Mouse (Mus musculus) hindbrain, embryonic 13.5 days (tissue): ENCODE results near the gene 1700015F17Rik. TPM values are rescaled to one million over a fixed set of nuclear protein-coding genes. Genes with fewer than 3 reads are reported as not detected.

Experiments used
- ATAC-seq: fragments of 200-750 bp; cut with Nextera tagmentation; 2 replicates; pipeline ENCODE4 v1.8.0; 2017; ENCODE audit warnings: moderate TSS enrichment; ENCODE audit not compliant: low FRiP score
- H3K27ac ChIP-seq: fragments of 300-500 bp; sonication (generic); 2 replicates; pipeline ENCODE4 v1.5.1; 2015; ENCODE audit warnings: inconsistent platforms, mild to moderate bottlenecking, moderate library complexity
- H3K27me3 ChIP-seq: fragments of 300-500 bp; sonication (generic); 2 replicates; pipeline ENCODE4 v1.6.1; 2015; ENCODE audit warnings: mild to moderate bottlenecking, inconsistent platforms
- H3K36me3 ChIP-seq: fragments of 300-500 bp; sonication (generic); 2 replicates; pipeline ENCODE4 v1.6.1; 2015; ENCODE audit warnings: mild to moderate bottlenecking, inconsistent platforms
- H3K4me1 ChIP-seq: fragments of 300-500 bp; sonication (generic); replicated peaks from 2 replicates; pipeline ENCODE4 v1.6.1; 2015; ENCODE audit warnings: inconsistent platforms
- H3K4me2 ChIP-seq: fragments of 300-500 bp; sonication (generic); 2 replicates; pipeline ENCODE4 v1.6.1; 2015; ENCODE audit warnings: inconsistent platforms, mild to moderate bottlenecking, moderate library complexity
- H3K4me3 ChIP-seq: fragments of 300-500 bp; sonication (generic); 2 replicates; pipeline ENCODE4 v1.5.1; 2015; ENCODE audit warnings: mild to moderate bottlenecking, inconsistent platforms
- H3K9ac ChIP-seq: fragments of 300-500 bp; sonication (generic); 2 replicates; pipeline ENCODE4 v1.6.1; 2015; ENCODE audit warnings: mild to moderate bottlenecking, inconsistent platforms
- H3K9me3 ChIP-seq: fragments of 300-500 bp; sonication (generic); 2 replicates; pipeline ENCODE4 v1.6.1; 2016; ENCODE audit warnings: inconsistent platforms
- WGBS: fragments of 180-500 bp; shearing (Covaris S2); methylation state at CpG from one replicate; pipeline ENCODE4 v1.1.7; 2015; 5-methylcytosine and 5-hydroxymethylcytosine counted together
- polyA plus RNA-seq: library from polyadenylated mRNA; unstranded; fragments of >200 nt; fragmentation: Nextera tagmentation; extraction: Ambion mirVana; gene quantifications from 2 replicates; pipeline ENCODE4 v1.2.1, GENCODE M21; 2015

The 1700015F17Rik gene
- not detected in 2 replicates for polyA plus RNA-seq

GRCm38 (mm10) chr5:5479043-5479442, at the start of gene 1700015F17Rik:
Gene 1700015F17Rik (minus strand): TSS chr5:5479143.
- H3K36me3 ChIP-seq, result no peaks in the 10 kb centered on the region
- no peaks in the 10 kb centered on the region for H3K4me1 ChIP-seq
- WGBS, result 94% methylated on average over 6 of the region's 6 CpGs
- ATAC-seq, result no peak
- H3K9ac ChIP-seq, result no peak within 1 kb of the TSS
- no peak within 1 kb of the TSS for H3K4me2 ChIP-seq
- 0 out of 2 replicates have a peak, but pooled peaks cover 2% of the 10 kb centered on the region for H3K27me3 ChIP-seq
- H3K9me3 ChIP-seq, result no peaks in the 10 kb centered on the region
- no peak within 1 kb of the TSS for H3K27ac ChIP-seq
- no peak within 1 kb of the TSS for H3K4me3 ChIP-seq

- Histone ChIP-seq H3K36me3 (peaks cover 4% of the 10 kb centered on the region; the same call in 1 of the 2 replicates), H3K9ac (no peak overlapping the region), H3K4me1 (peaks cover 9% of the 10 kb centered on the region), H3K27ac (no peak overlapping the region), H3K27me3 (peaks cover 3% of the 10 kb centered on the region; the same call in 1 of the 2 replicates), H3K4me3 (no peak overlapping the region), H3K9me3 (no peaks in the 10 kb centered on the region), H3K4me2 (peak overlapping the region; percentile 66)
- no peak for ATAC-seq
- 76% methylated on average over 5 of the region's 5 CpGs for WGBS
Observed at GRCm38 (mm10) chr5:5515411-5515810, 36.5 kb upstream of the 1700015F17Rik start.

DNA sequence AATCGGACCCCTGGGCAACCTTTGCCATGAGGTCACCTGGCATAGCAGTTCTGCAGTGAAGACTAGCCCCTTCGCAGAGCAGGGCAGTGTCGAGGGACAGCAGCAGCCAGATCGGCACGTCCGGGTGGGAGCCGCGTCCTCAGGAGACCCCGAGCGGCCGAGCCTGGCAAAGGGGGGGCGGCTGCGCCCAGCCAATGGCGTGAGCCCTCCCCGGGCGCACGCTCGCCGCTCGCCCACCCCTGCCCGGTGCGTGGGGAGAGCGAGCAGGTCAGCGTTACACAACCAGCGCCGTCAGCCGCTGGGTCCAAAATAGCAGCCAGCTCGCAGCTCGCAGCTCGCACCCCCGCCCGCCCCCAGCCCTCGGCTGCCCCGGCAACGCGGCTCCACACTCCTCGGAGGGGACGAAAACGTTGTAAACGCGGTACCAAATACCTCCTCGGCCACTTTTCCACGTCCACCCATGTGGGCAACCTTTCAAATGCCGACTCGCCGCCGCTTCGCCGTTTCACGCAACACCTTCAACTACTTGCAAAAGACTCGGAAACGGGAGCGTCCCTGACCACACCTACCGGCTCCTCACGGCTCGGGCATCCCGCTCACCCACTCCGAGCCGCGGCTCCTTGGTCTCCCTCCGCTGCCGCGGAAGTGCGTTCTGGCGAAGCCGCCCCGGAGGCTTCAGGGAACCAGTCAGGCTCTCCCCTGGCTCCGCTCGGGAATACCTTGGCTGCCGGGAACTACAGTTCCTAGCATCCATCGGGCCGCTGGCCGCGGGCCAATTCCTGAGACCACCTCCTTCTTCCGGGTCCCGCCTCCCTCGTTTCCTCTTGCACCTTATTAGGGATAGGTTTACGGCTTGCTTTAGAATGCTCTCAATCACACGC, 35.5 kb upstream of the 1700015F17Rik start, which contains the start of gene Cldn12:
Cldn12 (minus strand) TSS at position 763 of the 881 bp plus-strand sequence.
- ATAC-seq, result peak; percentile 97
- under 1% methylated on average over 79 of the region's 79 CpGs for WGBS
- H3K4me3 ChIP-seq, result peak within 1 kb of the TSS; percentile 74

GRCm38 (mm10) chr5:5511401-5511800, 32.5 kb upstream of the 1700015F17Rik start:
- Histone ChIP-seq H3K4me3 (no peak overlapping the region), H3K4me1 (peaks cover 24% of the 10 kb centered on the region), H3K27me3 (no peaks in the 10 kb centered on the region), H3K4me2 (no peak overlapping the region), H3K36me3 (peaks cover 4% of the 10 kb centered on the region; the same call in 1 of the 2 replicates), H3K9ac (no peak overlapping the region), H3K27ac (no peak overlapping the region), H3K9me3 (no peaks in the 10 kb centered on the region)
- no peak for ATAC-seq
- WGBS, result 78% methylated on average over 3 of the region's 3 CpGs

More for the DNA sequence above, 35.5 kb upstream of the 1700015F17Rik start, which contains the start of gene Cldn12:
- Histone ChIP-seq H3K4me1 (peaks cover 10% of the 10 kb centered on the region), H3K9me3 (no peaks in the 10 kb centered on the region), H3K4me2 (peak within 1 kb of the TSS; percentile 66), H3K9ac (peak within 1 kb of the TSS; percentile 74), H3K27ac (peak within 1 kb of the TSS; percentile 92), H3K36me3 (peaks cover 4% of the 10 kb centered on the region; the same call in 1 of the 2 replicates), H3K27me3 (peaks cover 3% of the 10 kb centered on the region; the same call in 1 of the 2 replicates)

DNA sequence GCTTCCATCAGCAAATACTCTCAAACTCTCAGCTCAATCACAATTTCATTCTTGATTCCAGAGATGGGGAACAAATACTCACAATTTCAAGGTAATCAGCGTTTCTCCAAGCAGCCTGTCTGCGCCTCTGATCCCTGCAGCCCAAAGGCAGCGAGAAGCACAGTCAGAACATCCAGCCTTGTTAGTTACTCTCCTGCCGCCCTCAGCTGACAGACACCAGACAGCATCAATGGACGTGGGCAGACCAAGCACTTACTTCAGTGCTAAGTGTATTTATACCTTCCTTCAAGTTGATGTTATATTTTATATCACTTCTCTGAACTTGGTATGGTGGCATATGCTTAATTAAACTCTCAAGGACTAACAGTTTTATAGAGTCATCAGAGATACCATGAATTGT, 32.0 kb upstream of the 1700015F17Rik start:
- Histone ChIP-seq H3K27ac (no peak overlapping the region), H3K4me3 (no peak overlapping the region), H3K9ac (0 out of 2 replicates have a peak overlapping the region, but pooled peaks have one; percentile 8), H3K4me1 (peaks cover 24% of the 10 kb centered on the region), H3K9me3 (no peaks in the 10 kb centered on the region), H3K27me3 (no peaks in the 10 kb centered on the region), H3K36me3 (peaks cover 4% of the 10 kb centered on the region; the same call in 1 of the 2 replicates), H3K4me2 (no peak overlapping the region)
- ATAC-seq, result no peak
- 54% methylated on average over 5 of the region's 5 CpGs for WGBS

GRCm38 (mm10) chr5:5510304-5510887, 31.5 kb upstream of the 1700015F17Rik start:
- WGBS, result 52% methylated on average over 10 of the region's 10 CpGs
- no peak overlapping the region for H3K4me3 ChIP-seq
- 0 out of 2 replicates have a peak overlapping the region, but pooled peaks have one; percentile 8 for H3K9ac ChIP-seq
- H3K27ac ChIP-seq, result no peak overlapping the region
- no peak for ATAC-seq
- peaks cover 4% of the 10 kb centered on the region; the same call in 1 of the 2 replicates for H3K36me3 ChIP-seq
- no peak overlapping the region for H3K4me2 ChIP-seq
- no peaks in the 10 kb centered on the region for H3K27me3 ChIP-seq
- H3K9me3 ChIP-seq, result no peaks in the 10 kb centered on the region
- peaks cover 24% of the 10 kb centered on the region for H3K4me1 ChIP-seq

DNA sequence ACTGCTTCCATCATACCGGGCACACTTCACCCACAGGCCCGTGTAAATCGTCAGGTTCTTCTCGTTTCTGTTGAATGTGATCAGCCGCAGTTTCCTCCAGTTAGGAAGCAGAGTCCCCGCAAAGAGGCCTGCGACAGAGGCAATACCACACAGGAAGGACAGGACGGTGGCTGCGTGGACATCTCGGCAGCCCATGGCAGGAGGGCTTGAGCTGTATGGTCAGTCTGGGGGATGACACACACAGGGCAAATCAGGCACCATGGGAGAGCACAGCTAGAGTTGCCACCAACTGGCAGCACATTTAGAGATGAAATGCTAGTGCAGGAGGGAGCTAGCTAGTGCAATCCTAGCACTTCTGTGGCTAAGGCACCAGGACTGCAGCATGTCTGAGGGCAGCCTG, 29.3 kb upstream of the 1700015F17Rik start:
- Histone ChIP-seq H3K9ac (peak overlapping the region; percentile 16; the same call in 1 of the 2 replicates), H3K27ac (peak overlapping the region; percentile 50), H3K36me3 (peaks cover 4% of the 10 kb centered on the region; the same call in 1 of the 2 replicates), H3K4me3 (no peak overlapping the region), H3K27me3 (no peaks in the 10 kb centered on the region), H3K4me2 (peak overlapping the region; percentile 42), H3K4me1 (peaks cover 20% of the 10 kb centered on the region), H3K9me3 (no peaks in the 10 kb centered on the region)
- 65% methylated on average over 10 of the region's 10 CpGs for WGBS
- peak; percentile 12; the same call in 1 of the 2 replicates for ATAC-seq

DNA sequence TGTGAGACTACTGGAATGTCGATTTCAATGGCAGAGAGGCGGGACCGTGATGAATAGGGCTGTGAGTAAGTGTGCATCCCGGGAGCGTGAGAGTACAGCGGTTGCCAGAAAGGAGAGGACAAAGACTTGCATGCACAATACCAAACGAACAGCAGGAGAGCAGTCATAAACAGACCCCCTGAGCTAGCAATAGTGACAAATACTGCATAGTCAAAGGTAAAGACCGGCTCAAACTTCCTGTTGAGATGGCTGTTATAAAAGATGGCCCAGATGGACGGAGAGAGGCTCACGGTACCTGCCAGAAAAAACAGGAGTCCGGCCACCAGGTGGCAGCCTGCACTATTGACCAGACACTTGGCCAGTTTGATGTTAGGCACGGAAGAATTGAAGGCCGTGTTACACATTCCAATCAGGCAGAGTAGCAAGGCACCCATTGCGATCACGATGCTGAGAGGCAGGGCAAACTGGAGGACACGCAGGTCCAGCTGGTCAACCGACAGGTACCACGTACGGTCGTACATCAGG, 28.8 kb upstream of the 1700015F17Rik start:
- peak overlapping the region; percentile 42 for H3K4me2 ChIP-seq
- H3K27ac ChIP-seq, result peak overlapping the region; percentile 50
- no peaks in the 10 kb centered on the region for H3K27me3 ChIP-seq
- H3K36me3 ChIP-seq, result peaks cover 4% of the 10 kb centered on the region; the same call in 1 of the 2 replicates
- H3K4me3 ChIP-seq, result peak overlapping the region; percentile 15; the same call in 1 of the 2 replicates
- H3K9ac ChIP-seq, result peak overlapping the region; percentile 16; the same call in 1 of the 2 replicates
- ATAC-seq, result peak; percentile 88
- peaks cover 20% of the 10 kb centered on the region for H3K4me1 ChIP-seq
- H3K9me3 ChIP-seq, result no peaks in the 10 kb centered on the region
- 18% methylated on average over 20 of the region's 20 CpGs for WGBS

GRCm38 (mm10) chr5:5504456-5504855, 25.5 kb upstream of the 1700015F17Rik start:
- 83% methylated on average over 13 of the region's 13 CpGs for WGBS
- H3K27ac ChIP-seq, result no peak overlapping the region
- ATAC-seq, result peak; percentile 33; the same call in 1 of the 2 replicates
- no peaks in the 10 kb centered on the region for H3K36me3 ChIP-seq
- no peaks in the 10 kb centered on the region for H3K27me3 ChIP-seq
- H3K9ac ChIP-seq, result no peak overlapping the region
- no peak overlapping the region for H3K4me2 ChIP-seq
- peaks cover 14% of the 10 kb centered on the region for H3K4me1 ChIP-seq
- H3K9me3 ChIP-seq, result no peaks in the 10 kb centered on the region
- H3K4me3 ChIP-seq, result no peak overlapping the region

GRCm38 (mm10) chr5:5503381-5503780, 24.4 kb upstream of the 1700015F17Rik start:
- H3K9ac ChIP-seq, result no peak overlapping the region
- H3K27ac ChIP-seq, result no peak overlapping the region
- H3K27me3 ChIP-seq, result no peaks in the 10 kb centered on the region
- peaks cover 14% of the 10 kb centered on the region for H3K4me1 ChIP-seq
- WGBS, result 92% methylated on average over 4 of the region's 4 CpGs
- H3K36me3 ChIP-seq, result no peaks in the 10 kb centered on the region
- no peak overlapping the region for H3K4me3 ChIP-seq
- no peak overlapping the region for H3K4me2 ChIP-seq
- ATAC-seq, result no peak
- no peaks in the 10 kb centered on the region for H3K9me3 ChIP-seq

GRCm38 (mm10) chr5:5501583-5501982, 22.6 kb upstream of the 1700015F17Rik start:
- Histone ChIP-seq H3K36me3 (no peaks in the 10 kb centered on the region), H3K9me3 (no peaks in the 10 kb centered on the region), H3K4me1 (no peaks in the 10 kb centered on the region), H3K4me2 (no peak overlapping the region), H3K4me3 (no peak overlapping the region), H3K27me3 (no peaks in the 10 kb centered on the region), H3K27ac (no peak overlapping the region), H3K9ac (no peak overlapping the region)
- WGBS, result 87% methylated on average over 2 of the region's 2 CpGs
- no peak for ATAC-seq

GRCm38 (mm10) chr5:5496393-5496792, 17.4 kb upstream of the 1700015F17Rik start:
- WGBS, result 50% methylated on average over 3 of the region's 3 CpGs
- ATAC-seq, result no peak
- no peak overlapping the region for H3K9ac ChIP-seq
- peaks cover 3% of the 10 kb centered on the region; the same call in 1 of the 2 replicates for H3K4me1 ChIP-seq
- no peak overlapping the region for H3K4me3 ChIP-seq
- no peaks in the 10 kb centered on the region for H3K9me3 ChIP-seq
- H3K27me3 ChIP-seq, result 0 out of 2 replicates have a peak, but pooled peaks cover 9% of the 10 kb centered on the region
- no peak overlapping the region for H3K4me2 ChIP-seq
- no peak overlapping the region for H3K27ac ChIP-seq
- no peaks in the 10 kb centered on the region for H3K36me3 ChIP-seq
